Mouse (Mus musculus): ENCODE measurements around the gene Ugcg.
"Not testable (repeated sequence)": the region's sequence is repeated elsewhere in the genome, so short reads cannot be mapped to it uniquely, and the experiment has no call there.

The Ugcg gene

GRCm38 (mm10) chr4:59257866-59258265 is 68.8 kb downstream of the Ugcg start:
- no peak for DNase-seq (ENCODE audit: low spot score in 2 of 2)

DNA sequence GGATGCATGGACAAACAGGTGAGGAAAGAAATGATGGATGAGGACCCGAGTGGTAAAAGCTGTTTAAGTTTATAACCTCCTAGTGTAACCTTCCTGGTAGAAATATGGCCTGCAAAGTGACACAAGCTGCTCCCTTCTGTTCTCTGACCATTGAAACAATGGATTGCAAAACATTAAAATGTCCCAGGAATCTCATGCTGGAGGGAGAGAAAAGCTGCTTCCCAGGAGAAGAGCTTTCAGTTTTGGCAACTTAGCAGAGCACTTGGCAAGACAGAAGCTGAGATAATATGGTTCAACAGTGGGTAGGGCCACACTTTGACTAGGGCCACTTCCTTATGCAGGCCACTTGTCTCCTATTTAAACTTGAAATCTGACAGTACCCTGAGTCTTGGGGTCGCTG is 69.7 kb downstream of the Ugcg start:
- no peak for DNase-seq (ENCODE audit: low spot score in 2 of 2)

DNA sequence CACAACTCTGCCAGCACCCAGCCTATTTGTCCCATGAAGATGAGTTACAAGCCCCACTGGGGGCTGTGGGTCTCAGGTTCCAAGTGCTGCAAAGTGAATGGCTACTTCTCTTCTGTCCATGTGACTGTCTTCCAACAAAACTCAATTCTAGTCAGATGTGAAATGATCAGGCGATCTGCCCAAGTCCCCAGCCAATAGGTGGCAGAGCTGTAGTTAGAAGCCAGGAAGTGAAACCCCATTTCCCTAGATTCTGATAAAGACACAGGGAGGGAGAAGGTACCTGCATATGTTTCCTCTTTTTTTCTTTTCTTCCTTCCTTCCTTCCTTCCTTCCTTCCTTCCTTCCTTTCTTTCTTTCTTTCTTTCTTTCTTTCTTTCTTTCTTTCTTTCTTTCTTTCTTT is 70.7 kb downstream of the Ugcg start:
- no peak for DNase-seq (ENCODE audit: low spot score in 2 of 2)

GRCm38 (mm10) chr4:59260871-59261515 is 71.9 kb downstream of the Ugcg start:
- DNase-seq (ENCODE audit: low spot score in 2 of 2) = no peak

- DNase-seq (ENCODE audit: low spot score in 2 of 2) = not testable (repeated sequence)
Measured at GRCm38 (mm10) chr4:59261582-59261981, 72.5 kb downstream of the Ugcg start.

DNA sequence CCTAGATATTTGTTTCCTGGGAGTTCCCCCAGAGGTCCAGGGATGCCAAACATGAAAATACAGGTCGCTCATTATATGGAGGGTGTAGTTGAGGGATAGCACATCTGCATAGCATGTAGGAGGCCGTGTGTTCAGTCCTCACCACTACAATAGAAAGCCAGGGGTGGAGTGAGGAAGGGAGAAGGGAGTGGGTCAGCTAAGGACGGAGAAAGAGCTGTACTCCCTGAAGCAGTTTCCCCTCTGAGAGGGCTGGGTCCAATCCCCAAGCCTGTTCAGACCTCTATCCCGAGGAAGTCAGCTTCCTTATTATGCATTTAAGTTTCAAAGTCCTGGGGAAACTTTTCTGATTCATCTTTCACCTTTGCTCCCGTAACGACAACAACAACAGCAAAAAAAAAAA is 73.1 kb downstream of the Ugcg start:
- no peak for DNase-seq (ENCODE audit: low spot score in 2 of 2)

- no peak for DNase-seq (ENCODE audit: low spot score in 2 of 2)
Measured at GRCm38 (mm10) chr4:59263418-59263817, 74.4 kb downstream of the Ugcg start.

DNA sequence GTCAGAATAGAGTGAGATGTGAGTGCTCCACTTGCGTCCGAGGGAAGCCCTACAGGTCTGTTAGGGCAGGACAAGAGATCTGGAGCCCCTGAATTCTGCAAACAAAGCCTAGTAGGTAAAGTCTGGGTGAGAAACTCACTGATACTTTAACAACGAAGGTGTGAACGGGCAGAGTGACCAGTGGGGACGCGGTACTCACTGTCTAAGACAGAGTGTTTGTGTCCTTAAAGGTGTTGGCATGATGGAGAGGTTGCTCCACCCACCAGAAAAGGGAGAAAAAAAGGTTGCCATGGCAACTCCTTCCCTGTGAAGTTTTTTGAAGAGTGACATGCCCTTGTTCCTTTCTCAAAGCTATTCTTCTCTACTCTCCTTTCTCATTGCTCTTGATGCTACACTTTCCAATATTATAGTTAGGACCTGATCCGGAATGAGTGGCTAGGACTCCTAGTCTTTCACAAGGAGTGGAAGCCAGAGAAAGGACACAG is 75.6 kb downstream of the Ugcg start:
- no peak for DNase-seq (ENCODE audit: low spot score in 2 of 2)

GRCm38 (mm10) chr4:59265182-59265581 is 76.1 kb downstream of the Ugcg start:
- DNase-seq (ENCODE audit: low spot score in 2 of 2) = no peak

DNA sequence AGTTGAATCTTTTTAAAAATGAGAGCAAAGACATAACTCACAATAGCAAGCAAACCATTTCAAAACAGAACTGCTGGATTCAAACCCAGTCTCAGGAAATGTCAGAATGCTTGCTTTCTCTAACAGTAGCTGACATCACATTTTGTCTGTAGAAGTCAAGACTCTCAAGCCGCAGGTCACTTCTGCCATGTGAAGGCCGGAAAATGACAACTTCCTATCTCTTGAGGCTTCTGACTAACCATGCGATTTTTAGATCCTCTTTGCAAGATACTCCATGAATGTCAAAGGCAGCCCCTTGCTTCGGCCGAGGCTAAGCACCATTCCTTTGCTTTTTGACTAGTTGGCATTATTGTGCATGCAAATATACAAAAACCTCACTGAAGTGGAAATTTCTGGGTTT is 76.6 kb downstream of the Ugcg start:
- DNase-seq (ENCODE audit: low spot score in 2 of 2) = no peak
